Mouse (Mus musculus) E14TG2a.4 (cell line): ENCODE measurements around the gene Tmem229b.

Source experiments
- CTCF ChIP-seq: conservative IDR thresholded peaks from 2 replicates; pipeline ENCODE4 v1.5.1; 2014; ENCODE audit warnings: low read length
- POU5F1 ChIP-seq: IDR thresholded peaks from 2 replicates; pipeline ENCODE4 v1.6.1; 2014; ENCODE audit warnings: low read length, borderline replicate concordance

GRCm38 (mm10) chr12:79010569-79010968, 3.1 kb upstream of the Tmem229b start:
- TF ChIP-seq CTCF, result no peak
- TF ChIP-seq POU5F1, result no peak
